Mouse (Mus musculus): ENCODE measurements around the gene Adgrb2. TPM values are rescaled to one million over a fixed set of nuclear protein-coding genes. Genes with fewer than 3 reads are reported as not detected.

The Adgrb2 gene
- polyA plus RNA-seq, 1 experiment from 2014 or later: 1.1 TPM

- Histone ChIP-seq H3K27me3 (replicated peaks; ENCODE audit: control insufficient read depth, insufficient read depth, low read length) (no peaks in the 10 kb centered on the region), H3K4me1 (replicated peaks; ENCODE audit: control insufficient read depth, insufficient read depth, low read length) (no peaks in the 10 kb centered on the region), H3K27ac (ENCODE audit: low read depth, low read length) (no peak overlapping the region), H3K9me3 (ENCODE audit: control insufficient read depth, low read length) (no peaks in the 10 kb centered on the region), H3K4me3 (ENCODE audit: low read depth, low read length) (no peak overlapping the region), H3K36me3 (ENCODE audit: control insufficient read depth, insufficient read depth, low read length) (no peaks in the 10 kb centered on the region), H3K4me2 (no peak overlapping the region), H3K9ac (ENCODE audit: low read depth, low read length) (no peak overlapping the region)
- DNase-seq (ENCODE audit: low spot score) (no peak), ATAC-seq (replicated peaks; ENCODE audit: low FRiP score) (no peak)
These were observed 76.3 kb downstream of the Adgrb2 start for GRCm38 (mm10) chr4:130060937-130061336.

GRCm38 (mm10) chr4:130063191-130063590, 78.5 kb downstream of the Adgrb2 start:
- ATAC-seq (replicated peaks; ENCODE audit: low FRiP score) (no peak), DNase-seq (ENCODE audit: low spot score) (no peak)
- 58% methylated on average over 7 of the region's 7 CpGs for WGBS
- Histone ChIP-seq H3K36me3 (ENCODE audit: control insufficient read depth, insufficient read depth, low read length) (no peaks in the 10 kb centered on the region), H3K4me3 (ENCODE audit: low read depth, low read length) (no peak overlapping the region), H3K27me3 (replicated peaks; ENCODE audit: control insufficient read depth, insufficient read depth, low read length) (no peaks in the 10 kb centered on the region), H3K4me1 (replicated peaks; ENCODE audit: control insufficient read depth, insufficient read depth, low read length) (no peaks in the 10 kb centered on the region), H3K4me2 (no peak overlapping the region), H3K9me3 (ENCODE audit: control insufficient read depth, low read length) (no peaks in the 10 kb centered on the region), H3K9ac (ENCODE audit: low read depth, low read length) (no peak overlapping the region), H3K27ac (ENCODE audit: low read depth, low read length) (no peak overlapping the region)

GRCm38 (mm10) chr4:130066816-130067215, 82.1 kb downstream of the Adgrb2 start:
- Histone ChIP-seq H3K36me3 (ENCODE audit: control insufficient read depth, insufficient read depth, low read length) (no peaks in the 10 kb centered on the region), H3K4me3 (ENCODE audit: low read depth, low read length) (no peak overlapping the region), H3K9ac (ENCODE audit: low read depth, low read length) (no peak overlapping the region), H3K4me1 (replicated peaks; ENCODE audit: control insufficient read depth, insufficient read depth, low read length) (no peaks in the 10 kb centered on the region), H3K27me3 (replicated peaks; ENCODE audit: control insufficient read depth, insufficient read depth, low read length) (no peaks in the 10 kb centered on the region), H3K4me2 (no peak overlapping the region), H3K27ac (ENCODE audit: low read depth, low read length) (no peak overlapping the region), H3K9me3 (ENCODE audit: control insufficient read depth, low read length) (no peaks in the 10 kb centered on the region)
- no peak for ATAC-seq (replicated peaks; ENCODE audit: low FRiP score)
- DNase-seq (ENCODE audit: low spot score): no peak
- 11% methylated on average over 8 of the region's 8 CpGs for WGBS

GRCm38 (mm10) chr4:130070523-130070922, 85.9 kb downstream of the Adgrb2 start:
- no peak overlapping the region for H3K4me3 ChIP-seq (ENCODE audit: low read depth, low read length)
- no peaks in the 10 kb centered on the region for H3K36me3 ChIP-seq (ENCODE audit: control insufficient read depth, insufficient read depth, low read length)
- no peak overlapping the region for H3K9ac ChIP-seq (ENCODE audit: low read depth, low read length)
- H3K9me3 ChIP-seq (ENCODE audit: control insufficient read depth, low read length): no peaks in the 10 kb centered on the region
- WGBS: 66% methylated on average over 3 of the region's 3 CpGs
- no peak for DNase-seq (ENCODE audit: low spot score)
- no peak overlapping the region for H3K27ac ChIP-seq (ENCODE audit: low read depth, low read length)
- H3K27me3 ChIP-seq (replicated peaks; ENCODE audit: control insufficient read depth, insufficient read depth, low read length): peaks cover under 1% of the 10 kb centered on the region; the same call in 1 of the 2 replicates
- no peaks in the 10 kb centered on the region for H3K4me1 ChIP-seq (replicated peaks; ENCODE audit: control insufficient read depth, insufficient read depth, low read length)
- ATAC-seq (replicated peaks; ENCODE audit: low FRiP score): no peak
- no peak overlapping the region for H3K4me2 ChIP-seq

- Histone ChIP-seq H3K4me1 (replicated peaks; ENCODE audit: control insufficient read depth, insufficient read depth, low read length) (no peaks in the 10 kb centered on the region), H3K9me3 (ENCODE audit: control insufficient read depth, low read length) (no peaks in the 10 kb centered on the region), H3K27ac (ENCODE audit: low read depth, low read length) (no peak overlapping the region), H3K9ac (ENCODE audit: low read depth, low read length) (no peak overlapping the region), H3K27me3 (replicated peaks; ENCODE audit: control insufficient read depth, insufficient read depth, low read length) (peaks cover 6% of the 10 kb centered on the region; the same call in 1 of the 2 replicates), H3K4me3 (ENCODE audit: low read depth, low read length) (no peak overlapping the region), H3K36me3 (ENCODE audit: control insufficient read depth, insufficient read depth, low read length) (no peaks in the 10 kb centered on the region), H3K4me2 (no peak overlapping the region)
- DNase-seq (ENCODE audit: low spot score): no peak
- WGBS: 64% methylated on average over 2 of the region's 2 CpGs
- ATAC-seq (replicated peaks; ENCODE audit: low FRiP score): no peak
These were observed 87.1 kb downstream of the Adgrb2 start for GRCm38 (mm10) chr4:130071758-130072157.

Other genes starting within 250 kb of the Adgrb2 start
- gene Khdrbs1, start 242.6 kb upstream of the Adgrb2 start, polyA plus RNA-seq (2014; fragmentation: Nextera tagmentation; extraction: Ambion mirVana): 78.4 and 83.3 TPM in 2 replicates
- gene Ptp4a2, start 173.7 kb upstream of the Adgrb2 start, polyA plus RNA-seq (2014; fragmentation: Nextera tagmentation; extraction: Ambion mirVana): 279 and 298 TPM in 2 replicates
- gene Spocd1, start 55.6 kb upstream of the Adgrb2 start, polyA plus RNA-seq (2014; fragmentation: Nextera tagmentation; extraction: Ambion mirVana): 0.07 and 0.17 TPM in 2 replicates
- 4.2 and 6.0 TPM in 2 replicates for gene Col16a1, start 63.0 kb downstream of the Adgrb2 start, polyA plus RNA-seq (2014; fragmentation: Nextera tagmentation; extraction: Ambion mirVana)
- gene Pef1, start 117.7 kb downstream of the Adgrb2 start, polyA plus RNA-seq (2014; fragmentation: Nextera tagmentation; extraction: Ambion mirVana): 56.8 and 58.1 TPM in 2 replicates
- 0.12 and 0.30 TPM in 2 replicates for gene Hcrtr1, start 154.5 kb downstream of the Adgrb2 start, polyA plus RNA-seq (2014; fragmentation: Nextera tagmentation; extraction: Ambion mirVana)
- gene Tinagl1, start 190.3 kb downstream of the Adgrb2 start, polyA plus RNA-seq (2014; fragmentation: Nextera tagmentation; extraction: Ambion mirVana): 15.3 and 16.1 TPM in 2 replicates
- gene Gm853, start 237.5 kb downstream of the Adgrb2 start, polyA plus RNA-seq (2014; fragmentation: Nextera tagmentation; extraction: Ambion mirVana): not detected in 2 replicates